Mouse (Mus musculus) gastrocnemius, adult 18-20 months (tissue): ENCODE measurements around the gene Nav2. TPM values are rescaled to one million over a fixed set of nuclear protein-coding genes. Genes with fewer than 3 reads are reported as not detected.

Experiments
- DNase-seq: peaks from one replicate; pipeline ENCODE4 v3.0.0; 2021; ENCODE audit warnings: low spot score
- total RNA-seq, 2 experiments: library from RNA; stranded (reverse); gene quantifications; 2 replicates each; pipeline ENCODE4 v1.2.3; 2021

Gene Nav2
- total RNA-seq, 2 experiments from 2014 or later = 35.3 to 35.4 TPM

DNA sequence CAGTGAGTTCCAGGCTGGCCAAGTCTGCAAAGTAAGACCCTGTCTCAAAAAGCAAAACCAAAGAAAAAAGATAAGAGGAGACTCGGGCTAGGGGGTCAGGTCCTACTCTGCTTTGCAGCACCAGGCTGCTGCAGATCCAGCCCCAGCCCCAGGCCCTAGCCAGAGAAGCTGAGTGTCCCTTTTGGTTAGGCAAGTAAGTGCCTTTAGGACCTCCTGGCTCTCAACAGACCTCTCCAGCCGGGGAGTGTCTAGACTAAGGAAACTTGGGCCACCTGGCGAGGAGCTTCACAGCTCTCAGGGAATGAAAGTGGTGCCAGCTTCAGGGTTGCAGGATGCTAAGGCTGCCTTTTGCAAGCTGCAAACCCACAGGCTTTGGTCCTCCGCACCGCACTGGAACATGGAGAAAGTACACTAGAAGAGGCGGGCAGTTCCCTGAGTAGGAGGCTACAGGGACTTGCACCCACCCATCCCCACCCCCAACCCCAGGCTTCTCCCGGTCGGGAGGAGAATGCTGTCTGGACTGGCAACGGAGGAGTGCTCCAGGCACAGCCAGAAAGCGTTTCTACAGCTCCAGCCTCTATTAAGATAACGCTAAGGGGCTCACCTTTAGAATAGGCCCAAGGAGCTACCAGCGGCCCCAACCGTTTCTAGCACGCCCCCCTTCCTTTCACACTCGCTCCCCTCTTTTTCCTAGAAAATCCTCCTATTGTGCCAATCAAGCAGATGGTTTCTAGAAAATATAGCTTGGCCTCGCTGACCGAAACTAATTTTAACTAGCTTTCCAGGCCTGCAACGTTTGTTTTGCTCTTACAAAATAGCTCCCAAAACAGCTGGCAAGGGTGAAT lies 731.6 kb downstream of the Nav2 start:
- DNase-seq = no peak

DNA sequence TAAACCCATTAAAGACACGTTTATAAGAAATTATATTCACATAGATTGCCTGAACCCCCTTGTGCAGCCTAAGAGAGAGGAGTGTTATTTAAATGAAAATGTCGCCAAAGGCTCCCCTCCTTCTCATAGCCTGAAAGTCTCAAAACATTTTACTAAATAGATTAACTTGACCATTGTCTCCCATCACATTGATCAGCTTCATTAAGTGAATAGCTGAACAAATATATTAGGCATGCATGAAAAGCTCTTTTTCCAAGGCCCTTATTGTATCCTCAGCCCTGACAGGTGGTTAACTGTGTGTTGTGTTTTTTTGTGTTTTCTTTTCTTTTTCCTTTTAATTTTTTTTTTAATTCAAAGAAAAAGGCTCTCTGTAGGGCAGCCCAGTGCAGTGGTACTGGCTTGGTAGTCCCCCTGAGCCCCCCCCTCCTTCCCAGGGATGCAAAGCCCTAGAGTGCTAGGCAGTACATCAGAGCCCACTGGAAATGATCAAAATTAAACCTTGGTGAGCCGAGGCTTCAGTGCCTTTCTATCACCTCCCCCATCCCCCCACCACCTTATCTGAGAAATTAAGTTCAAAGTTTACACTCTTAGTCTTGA lies 732.3 kb downstream of the Nav2 start:
- DNase-seq = no peak

Other genes starting within 250 kb of the Nav2 start
- gene Zdhhc13, start 119.7 kb upstream of the Nav2 start, total RNA-seq = 1 to 10 TPM; 4.0 to 4.5 TPM
- gene Csrp3, start 60.7 kb upstream of the Nav2 start, total RNA-seq = 100 to 1,000 TPM; 202 to 385 TPM
- under 1 TPM; 0.71 TPM for gene E2f8, start 27.1 kb upstream of the Nav2 start, total RNA-seq